Mouse (Mus musculus) ES-E14 (cell line): Measurements from ENCODE around the gene Stx6. TPM values are rescaled to one million over a fixed set of nuclear protein-coding genes. Genes with fewer than 3 reads are reported as not detected.

ENCODE experiments used
- DNase-seq: peaks from one replicate; pipeline ENCODE4 v3.0.0-alpha.2; 2013; ENCODE audit warnings: low read depth, low spot score
- H3K27ac ChIP-seq: 2 replicates; pipeline ENCODE4 v1.5.1; 2012; ENCODE audit warnings: low read depth, mild to moderate bottlenecking, low read length, moderate library complexity, mixed read lengths; ENCODE audit not compliant: poor library complexity, insufficient read depth, severe bottlenecking
- H3K36me3 ChIP-seq: 2 replicates; pipeline ENCODE4 v1.6.1; 2012; ENCODE audit warnings: mild to moderate bottlenecking, low read length, moderate library complexity, mixed read lengths; ENCODE audit not compliant: control insufficient read depth, poor library complexity, insufficient read depth, severe bottlenecking
- H3K4me1 ChIP-seq, 2 experiments: fragments of 150-350 bp in 1 of 2; sonication (generic) in 1 of 2; 2 replicates each; pipeline ENCODE4 v1.6.1; 2012; ENCODE audit warnings: low read length in 2 of 2, mild to moderate bottlenecking in 1 of 2, mixed read lengths in 1 of 2; ENCODE audit not compliant: control insufficient read depth in 2 of 2, insufficient read depth in 2 of 2, poor library complexity in 1 of 2
- H3K4me3 ChIP-seq, 2 experiments: fragments of 150-350 bp in 1 of 2; sonication (generic) in 1 of 2; 2 replicates each; pipeline ENCODE4 v1.5.1; 2012; ENCODE audit warnings: low read length in 2 of 2, low read depth in 1 of 2, mild to moderate bottlenecking in 1 of 2, mixed read lengths in 1 of 2; ENCODE audit not compliant: insufficient read depth in 1 of 2, poor library complexity in 1 of 2, severe bottlenecking in 1 of 2
- H3K9ac ChIP-seq: 2 replicates; pipeline ENCODE4 v1.6.1; 2012; ENCODE audit warnings: low read depth, mild to moderate bottlenecking, low read length, mixed read lengths; ENCODE audit not compliant: poor library complexity, insufficient read depth, severe bottlenecking
- H3K9me3 ChIP-seq: fragments of 150-350 bp; sonication (generic); 2 replicates; pipeline ENCODE4 v1.6.1; 2012; ENCODE audit warnings: low read depth, mild to moderate bottlenecking, low read length; ENCODE audit not compliant: control insufficient read depth, insufficient read depth
- CHD2 ChIP-seq: IDR thresholded peaks from 2 replicates; pipeline ENCODE4 v1.6.1; 2014; ENCODE audit warnings: mild to moderate bottlenecking, low read depth, low read length, inconsistent platforms
- HCFC1 ChIP-seq: IDR thresholded peaks from 2 replicates; pipeline ENCODE4 v1.6.1; 2012; ENCODE audit warnings: low read length, inconsistent platforms, borderline replicate concordance; ENCODE audit not compliant: insufficient read depth
- MAFK ChIP-seq: IDR thresholded peaks from 2 replicates; pipeline ENCODE4 v1.6.1; 2014; ENCODE audit warnings: mild to moderate bottlenecking, low read depth, low read length, inconsistent platforms; ENCODE audit not compliant: insufficient read depth
- ZC3H11A ChIP-seq: IDR thresholded peaks from 2 replicates; pipeline ENCODE4 v1.6.1; 2012; ENCODE audit warnings: low read depth, mild to moderate bottlenecking, inconsistent platforms, low read length, borderline replicate concordance
- ZNF384 ChIP-seq: IDR thresholded peaks from 2 replicates; pipeline ENCODE4 v1.6.1; 2012; ENCODE audit warnings: low read depth, low read length, inconsistent platforms
- in situ Hi-C, 2 experiments: fragments of 600-800 bp; cut with MboI; formaldehyde crosslinking; loops; one replicate each; pipeline ENCODE4 v1.15.1; 2025; ENCODE audit warnings: low sequenced_read_pairs in 2 of 2, inconsistent platforms in 1 of 2; ENCODE audit not compliant: unreplicated experiment in 2 of 2
- total RNA-seq: library from RNA; depleted of rRNA; stranded (reverse); fragments of 300-350 nt; gene quantifications from 2 replicates; pipeline ENCODE4 v1.2.3, GENCODE M21; 2012

Gene Stx6
- total RNA-seq, 1 experiment, result 22.7 TPM

DNA sequence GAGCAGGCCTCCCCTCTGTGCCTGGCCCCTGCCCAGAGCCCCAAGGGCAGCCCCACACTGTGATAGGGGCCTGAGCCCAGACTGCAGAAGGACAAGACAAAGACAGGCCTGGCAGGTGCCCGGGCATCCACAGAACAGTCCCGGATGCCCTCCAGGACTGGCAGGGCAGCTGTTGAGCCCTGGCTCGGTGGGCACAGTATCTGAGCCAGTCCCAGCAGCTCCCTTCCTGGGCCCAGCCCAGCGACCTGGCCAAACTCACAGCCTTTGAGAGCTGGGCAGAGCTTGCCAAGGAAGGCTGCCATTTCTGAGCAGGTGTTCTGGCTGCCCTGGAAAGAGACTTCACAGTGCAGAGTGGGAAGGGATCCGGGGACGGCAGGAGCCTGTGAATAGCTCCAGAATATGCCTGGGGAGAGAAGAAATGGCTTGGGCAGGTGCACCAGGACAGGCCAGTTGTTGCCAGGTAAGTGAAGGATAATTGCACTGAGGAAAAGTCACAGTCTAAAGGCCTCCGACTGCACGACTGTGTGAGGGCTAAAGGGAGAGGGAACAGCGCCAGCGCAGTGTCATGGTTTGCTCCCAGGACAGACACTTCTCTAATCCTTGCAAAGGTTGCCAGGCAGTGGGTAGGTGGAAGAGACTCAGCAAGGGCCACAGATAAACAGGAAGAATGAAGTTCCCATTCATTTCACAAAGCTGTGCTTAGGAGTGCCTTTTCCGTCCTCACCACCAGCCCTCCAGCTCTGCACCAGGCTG, 51.7 kb downstream of the Stx6 start:
- TF ChIP-seq HCFC1 (no peak), CHD2 (no peak), ZC3H11A (no peak), MAFK (no peak)
- H3K4me1 ChIP-seq, result peaks cover 0 to 4% of the 10 kb centered on the region in 2 experiments; a peak in 1 of 4 replicates
- in situ Hi-C loops, result loop anchor here in 1 of 2 experiments (25.0 kb wide), 1 partner anchor 423 kb away; no protein-coding TSS in a partner anchor
- H3K9ac ChIP-seq, result no peak overlapping the region
- H3K4me3 ChIP-seq, result no peak overlapping the region
- no peaks in the 10 kb centered on the region; the same call in 1 of the 2 replicates for H3K36me3 ChIP-seq
- no peak overlapping the region for H3K27ac ChIP-seq
- no peak for DNase-seq
- no peaks in the 10 kb centered on the region for H3K9me3 ChIP-seq

DNA sequence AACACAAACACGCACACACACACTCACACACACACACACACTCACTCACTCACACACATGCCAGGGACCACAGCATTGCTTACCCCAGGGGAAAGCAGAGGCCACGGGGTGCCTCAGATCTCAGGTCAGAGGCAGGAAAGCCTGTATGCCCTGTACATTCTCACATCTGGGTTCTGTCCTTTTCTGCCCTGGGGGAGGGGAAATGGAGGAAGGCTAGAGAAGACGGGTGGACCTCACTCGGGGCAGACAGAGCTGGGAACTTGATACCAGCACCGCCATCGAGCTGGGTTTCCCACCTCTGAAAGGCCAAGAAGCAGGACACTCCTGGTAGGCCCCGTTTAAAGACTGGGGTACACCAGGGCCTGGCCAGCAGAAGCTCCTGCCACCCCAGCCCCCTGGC, 52.5 kb downstream of the Stx6 start:
- H3K27ac ChIP-seq, result no peak overlapping the region
- no peak for TF ChIP-seq ZNF384
- TF ChIP-seq ZC3H11A, result no peak
- no peak for TF ChIP-seq CHD2
- no peak for TF ChIP-seq MAFK
- no peak for TF ChIP-seq HCFC1
- DNase-seq, result no peak
- no peak overlapping the region for H3K9ac ChIP-seq
- H3K4me3 ChIP-seq, result no peak overlapping the region
- in situ Hi-C loops, result loop anchor here in 1 of 2 experiments (25.0 kb wide), 1 partner anchor 424 kb away; no protein-coding TSS in a partner anchor
- peaks cover 0 to 2% of the 10 kb centered on the region in 2 experiments; a peak in 1 of 4 replicates for H3K4me1 ChIP-seq
- no peaks in the 10 kb centered on the region for H3K36me3 ChIP-seq
- H3K9me3 ChIP-seq, result no peaks in the 10 kb centered on the region

DNA sequence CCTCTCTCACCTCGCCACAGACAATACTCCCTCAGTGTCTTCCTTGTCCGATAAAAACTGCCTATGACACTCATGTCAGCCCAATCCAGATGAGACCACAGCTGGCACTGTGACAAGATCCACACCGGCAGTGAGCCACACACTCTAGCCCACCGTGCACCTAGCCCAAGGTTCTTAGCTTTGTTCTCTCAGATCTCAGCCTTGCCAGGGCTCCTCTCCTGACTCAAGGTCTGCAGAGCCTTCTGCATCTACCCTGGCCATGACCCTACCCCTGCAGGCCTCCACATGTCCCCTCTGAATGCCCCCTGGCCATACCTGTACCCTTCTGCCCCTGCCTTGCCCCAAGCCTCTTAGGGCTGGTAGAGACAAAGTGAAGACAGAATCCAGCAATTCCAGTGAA, 53.6 kb downstream of the Stx6 start:
- no peak overlapping the region for H3K9ac ChIP-seq
- H3K4me3 ChIP-seq, result no peak overlapping the region
- in situ Hi-C loops, result loop anchor here in 1 of 2 experiments (25.0 kb wide), 1 partner anchor 425 kb away; no protein-coding TSS in a partner anchor
- H3K4me1 ChIP-seq, result peaks cover 0 to 2% of the 10 kb centered on the region in 2 experiments; a peak in 1 of 4 replicates
- no peak overlapping the region for H3K27ac ChIP-seq
- H3K9me3 ChIP-seq, result no peaks in the 10 kb centered on the region
- TF ChIP-seq MAFK, result no peak
- TF ChIP-seq ZNF384, result no peak
- no peak for TF ChIP-seq CHD2
- TF ChIP-seq HCFC1, result no peak
- TF ChIP-seq ZC3H11A, result no peak
- DNase-seq, result no peak
- no peaks in the 10 kb centered on the region for H3K36me3 ChIP-seq

DNA sequence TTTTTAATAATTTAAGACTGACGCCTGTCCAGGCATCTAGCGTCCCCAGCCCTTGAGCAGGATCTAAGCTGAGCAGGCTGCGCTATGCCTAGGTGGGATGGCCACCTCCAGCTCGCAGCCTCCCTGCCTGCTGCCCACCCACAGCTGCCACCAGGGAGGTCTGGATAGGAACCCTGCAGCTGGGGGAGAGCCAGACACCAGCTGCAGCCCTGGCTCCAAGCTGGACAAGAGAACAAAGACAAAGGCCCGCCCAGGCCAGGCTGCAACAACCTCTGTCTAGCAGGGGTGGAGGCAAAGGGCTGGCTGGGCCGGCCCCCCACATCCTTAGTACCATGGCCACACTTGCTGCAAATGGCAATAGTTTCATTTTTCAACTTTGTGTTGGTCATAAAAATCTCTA, 54.0 kb downstream of the Stx6 start:
- no peak for DNase-seq
- Histone ChIP-seq H3K9me3 (no peaks in the 10 kb centered on the region), H3K4me3 (no peak overlapping the region), H3K27ac (no peak overlapping the region), H3K4me1 (peaks cover 0 to under 1% of the 10 kb centered on the region in 2 experiments; a peak in 1 of 4 replicates), H3K9ac (no peak overlapping the region), H3K36me3 (no peaks in the 10 kb centered on the region)
- TF ChIP-seq HCFC1 (no peak), MAFK (no peak), ZNF384 (no peak), CHD2 (no peak), ZC3H11A (no peak)
- in situ Hi-C loops, result loop anchor here in 1 of 2 experiments (25.0 kb wide), 1 partner anchor 425 kb away; no protein-coding TSS in a partner anchor
